In genomic region chr1:33641139-33641538, GRCm38 (mm10) we compare ENCODE assay signal across 17 mouse cellular contexts. TPM values are rescaled to one million over a fixed set of nuclear protein-coding genes. Genes with fewer than 3 reads are reported as not detected.
DNase-seq lines count a peak whose midpoint lies in the region; ATAC-seq and TF ChIP-seq lines count a peak whose summit lies in the region.
"Had no signal": no experiment of that assay in that cellular context is flagged by ENCODE, and none has a peak within 500 bp of the region (broad histone marks: within the 10 kb centered on the region; RNA-seq: fewer than 3 reads in every experiment).

No protein-coding gene starts in this region.

- H3K4me1 ChIP-seq in intestine, embryonic 16.5 days (ENCODE audit: control insufficient read depth, insufficient read depth, low read length): no peaks in the 10 kb centered on the region
- H3K4me1 ChIP-seq: hindbrain, embryonic 12.5 days; limb, embryonic 15.5 days had no signal

- WGBS in intestine, embryonic 16.5 days: 94% methylated on average over 2 of the region's 2 CpGs

- H3K36me3 ChIP-seq in intestine, embryonic 16.5 days (ENCODE audit: control insufficient read depth, insufficient read depth, low read length): peaks cover 16% of the 10 kb centered on the region

- TF ChIP-seq CTCF in brain, embryonic 14.5 days (IDR thresholded peaks at IDR 0.05; ENCODE audit: borderline replicate concordance, extremely low read depth, insufficient read depth, insufficient read length): no peak

- no peaks in the 10 kb centered on the region for H3K27me3 ChIP-seq in intestine, embryonic 16.5 days (replicated peaks; ENCODE audit: control insufficient read depth, insufficient read depth, low read length)
- H3K27me3 ChIP-seq: CH12.LX; hindbrain, embryonic 12.5 days; limb, embryonic 15.5 days; neural tube, embryonic 13.5 days had no signal

- no peak overlapping the region for H3K27ac ChIP-seq in intestine, embryonic 16.5 days (ENCODE audit: low read length)
- H3K27ac ChIP-seq: hindbrain, embryonic 12.5 days; limb, embryonic 15.5 days; neural tube, embryonic 13.5 days had no signal

- no peak for TF ChIP-seq POLR2A in brain, embryonic 14.5 days (IDR thresholded peaks at IDR 0.05; ENCODE audit: borderline replicate concordance, extremely low read depth, insufficient read depth, insufficient read length, poor library complexity, severe bottlenecking)

- H3K4me3 ChIP-seq in intestine, embryonic 16.5 days (ENCODE audit: low read length): no peak overlapping the region
- H3K4me3 ChIP-seq: hindbrain, embryonic 12.5 days; limb, embryonic 15.5 days; neural tube, embryonic 13.5 days had no signal

- ATAC-seq in intestine, embryonic 16.5 days: no peak

- no peaks in the 10 kb centered on the region for H3K9me3 ChIP-seq in intestine, embryonic 16.5 days (ENCODE audit: control insufficient read depth, low read length)
- H3K9me3 ChIP-seq: limb, embryonic 15.5 days; neural tube, embryonic 13.5 days had no signal

- no peak overlapping the region for H3K4me2 ChIP-seq in intestine, embryonic 16.5 days (ENCODE audit: low read depth, low read length)
- H3K4me2 ChIP-seq: hindbrain, embryonic 12.5 days; limb, embryonic 15.5 days; lung, embryonic 14.5 days; neural tube, embryonic 13.5 days had no signal

- H3K9ac ChIP-seq in intestine, embryonic 16.5 days (ENCODE audit: low read depth, low read length): no peak overlapping the region
- H3K9ac ChIP-seq: hindbrain, embryonic 12.5 days; limb, embryonic 15.5 days; lung, embryonic 14.5 days; neural tube, embryonic 13.5 days had no signal

- intact Hi-C loops in gastrocnemius, postnatal 36 days (cut with DNase I): no loop called here

- peak; percentile 23 for DNase-seq in heart, postnatal 4 days
- DNase-seq in heart, adult 9 months (ENCODE audit: low spot score in 2 of 2): no peak
- DNase-seq in brain, embryonic 14.5 days (ENCODE audit: low read depth): peak; percentile 29
- peak; percentile 47 to 78 for DNase-seq in layer of hippocampus, adult 18-20 months (ENCODE audit: low spot score in 2 of 2)
- peak; percentile 55 for DNase-seq in right cerebral cortex, adult 18-20 months
- no peak for DNase-seq in B cell, adult 2 months
- DNase-seq in gastrocnemius, postnatal 36 days: no peak
- DNase-seq: cerebellum, adult 8-10 months; embryo, embryonic 11 days; kidney, adult 2 months; lung, embryonic 14.5 days; thymus, postnatal 25 days had no signal

RNA-seq across cellular contexts. Expression of gene Prim2, which starts 28.5 kb away (rescaled TPM):
- 10 to 100 TPM; 10.1 to 10.6 TPM for total RNA-seq in heart, postnatal 4 days (2021)
- 22.4 and 26.5 TPM in 2 replicates for polyA plus RNA-seq in brain, embryonic 14.5 days (2012; rRNA removed)
- 1 to 10 TPM; 4.5 to 5.0 TPM for total RNA-seq in layer of hippocampus, adult 18-20 months (2021)
- polyA plus RNA-seq in intestine, embryonic 16.5 days (2015; fragmentation: Nextera tagmentation; extraction: Ambion mirVana): 22.6 and 26.3 TPM in 2 replicates
- total RNA-seq in gastrocnemius, postnatal 36 days (2021): 1 to 10 TPM in 1 of 2 experiments, under 1 TPM in 1; 0.87 to 1.1 TPM

Comparison
In these comparisons a context has a peak if more than half of its experiments do, and no peak if none do; other contexts are left out.
1. DNase-seq: peak in heart, postnatal 4 days (single experiment), brain, embryonic 14.5 days (single experiment), layer of hippocampus, adult 18-20 months (2 of 2) and right cerebral cortex, adult 18-20 months (single experiment); none in heart, adult 9 months (0 of 2), B cell, adult 2 months (0 of 2) and gastrocnemius, postnatal 36 days (0 of 2).